Mouse (Mus musculus) testis, adult 2 months (tissue): Measurements from ENCODE around the gene Lrrc52.

Experiments used
- CTCF ChIP-seq: fragments of 200-500 bp; IDR thresholded peaks from 2 replicates; pipeline ENCODE4 v1.5.1; 2012; ENCODE audit warnings: low read depth, mild to moderate bottlenecking, inconsistent platforms, low read length, moderate library complexity; ENCODE audit not compliant: control insufficient read depth, insufficient read depth, insufficient replicate concordance
- POLR2A ChIP-seq: fragments of 200-500 bp; IDR thresholded peaks from 2 replicates; pipeline ENCODE4 v1.6.1; 2012; ENCODE audit warnings: low read depth, mild to moderate bottlenecking, inconsistent platforms, low read length, moderate library complexity; ENCODE audit not compliant: control insufficient read depth

DNA sequence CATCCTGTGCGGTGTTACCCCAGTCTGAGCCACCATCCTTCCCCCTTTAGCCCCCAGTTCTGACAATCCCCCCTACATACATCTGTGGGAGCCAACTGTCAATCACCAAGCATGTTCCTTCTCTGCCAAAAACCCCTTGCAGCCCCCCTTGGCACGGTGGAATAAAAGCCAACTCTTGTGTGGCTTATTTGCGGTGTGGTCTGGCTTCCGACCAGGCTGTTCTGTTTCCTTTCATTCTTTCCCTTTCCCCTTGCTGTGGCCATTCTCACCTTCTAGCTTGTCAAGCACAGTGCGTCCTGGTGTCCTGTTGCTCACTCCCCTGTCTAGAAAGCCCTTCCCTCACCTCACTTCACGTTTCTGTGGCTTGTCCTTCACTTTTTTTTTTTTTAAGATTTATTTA lies 14.1 kb downstream of the Lrrc52 start:
- TF ChIP-seq CTCF (no peak), POLR2A (no peak)
